Mouse (Mus musculus) liver, embryonic 15.5 days (tissue): ENCODE measurements at regions not wholly inside any gene's neighbourhood (a gene's known extent, or its start where the extent isn't known, plus 50 kb on each side); places are given as distances from the start of the nearest gene placed in this dataset.

Experiments
- ATAC-seq: fragments of 200-750 bp; cut with Nextera tagmentation; 2 replicates; pipeline ENCODE4 v1.8.0; 2017; ENCODE audit warnings: moderate number of reproducible peaks, mild to moderate bottlenecking, moderate library complexity; ENCODE audit not compliant: insufficient read depth
- H3K27ac ChIP-seq: fragments of 300-500 bp; sonication (generic); replicated peaks from 2 replicates; pipeline ENCODE4 v1.5.1; 2015; ENCODE audit warnings: mild to moderate bottlenecking, inconsistent platforms
- H3K27me3 ChIP-seq: fragments of 300-500 bp; sonication (generic); 2 replicates; pipeline ENCODE4 v1.6.1; 2015; ENCODE audit warnings: mild to moderate bottlenecking, inconsistent platforms
- H3K36me3 ChIP-seq: fragments of 300-500 bp; sonication (generic); replicated peaks from 2 replicates; pipeline ENCODE4 v1.6.1; 2015; ENCODE audit warnings: moderate library complexity, mild to moderate bottlenecking, inconsistent platforms
- H3K4me1 ChIP-seq: fragments of 300-500 bp; sonication (generic); replicated peaks from 2 replicates; pipeline ENCODE4 v1.6.1; 2015; ENCODE audit warnings: inconsistent platforms
- H3K4me2 ChIP-seq: fragments of 300-500 bp; sonication (generic); 2 replicates; pipeline ENCODE4 v1.6.1; 2015; ENCODE audit warnings: moderate library complexity, mild to moderate bottlenecking, inconsistent platforms
- H3K4me3 ChIP-seq: fragments of 300-500 bp; sonication (generic); replicated peaks from 2 replicates; pipeline ENCODE4 v1.5.1; 2015; ENCODE audit warnings: mild to moderate bottlenecking, inconsistent platforms
- H3K9ac ChIP-seq: fragments of 300-500 bp; sonication (generic); 2 replicates; pipeline ENCODE4 v1.6.1; 2015; ENCODE audit warnings: moderate library complexity, mild to moderate bottlenecking, inconsistent platforms
- H3K9me3 ChIP-seq: fragments of 300-500 bp; sonication (generic); replicated peaks from 2 replicates; pipeline ENCODE4 v1.6.1; 2016; ENCODE audit warnings: inconsistent platforms
- WGBS: fragments of 180-500 bp; shearing (Covaris S2); methylation state at CpG from one replicate; pipeline ENCODE4 v1.1.7; 2015; ENCODE audit warnings: mixed read lengths; ENCODE audit not compliant: insufficient replicate concordance; 5-methylcytosine and 5-hydroxymethylcytosine counted together

- Histone ChIP-seq H3K4me3 (no peak overlapping the region), H3K4me1 (no peaks in the 10 kb centered on the region), H3K9me3 (no peaks in the 10 kb centered on the region), H3K27ac (no peak overlapping the region), H3K4me2 (no peak overlapping the region), H3K36me3 (no peaks in the 10 kb centered on the region), H3K27me3 (no peaks in the 10 kb centered on the region), H3K9ac (no peak overlapping the region)
- 77% methylated on average over 10 of the region's 10 CpGs for WGBS
- ATAC-seq, result no peak
Measured at GRCm38 (mm10) chr14:98882586-98882985, 111.5 kb downstream of the Rpl36a-ps1 start.

DNA sequence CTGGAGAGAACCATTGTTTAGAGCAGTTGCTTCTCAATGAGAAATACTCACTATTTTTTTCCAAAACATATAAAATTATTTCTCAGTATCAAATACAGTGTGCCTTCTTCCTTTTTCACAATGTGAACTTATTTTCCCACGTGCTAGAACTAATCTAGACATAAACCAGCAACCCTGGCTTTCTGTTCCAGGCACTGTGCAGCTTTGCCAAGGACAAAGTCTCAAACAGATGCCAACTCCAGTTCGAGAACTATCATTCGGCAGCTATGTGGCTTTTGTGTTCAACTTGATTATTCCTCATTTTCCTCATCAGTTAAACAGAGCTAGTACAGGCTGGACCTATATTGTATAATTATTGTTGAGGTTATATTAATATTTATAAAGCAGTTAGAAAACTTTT, 116.2 kb downstream of the Rpl36a-ps1 start:
- Histone ChIP-seq H3K27ac (no peak overlapping the region), H3K36me3 (no peaks in the 10 kb centered on the region), H3K4me2 (no peak overlapping the region), H3K9me3 (no peaks in the 10 kb centered on the region), H3K4me3 (no peak overlapping the region), H3K9ac (no peak overlapping the region), H3K4me1 (no peaks in the 10 kb centered on the region), H3K27me3 (no peaks in the 10 kb centered on the region)
- no peak for ATAC-seq
- WGBS, result 58% methylated on average over 3 of the region's 3 CpGs

DNA sequence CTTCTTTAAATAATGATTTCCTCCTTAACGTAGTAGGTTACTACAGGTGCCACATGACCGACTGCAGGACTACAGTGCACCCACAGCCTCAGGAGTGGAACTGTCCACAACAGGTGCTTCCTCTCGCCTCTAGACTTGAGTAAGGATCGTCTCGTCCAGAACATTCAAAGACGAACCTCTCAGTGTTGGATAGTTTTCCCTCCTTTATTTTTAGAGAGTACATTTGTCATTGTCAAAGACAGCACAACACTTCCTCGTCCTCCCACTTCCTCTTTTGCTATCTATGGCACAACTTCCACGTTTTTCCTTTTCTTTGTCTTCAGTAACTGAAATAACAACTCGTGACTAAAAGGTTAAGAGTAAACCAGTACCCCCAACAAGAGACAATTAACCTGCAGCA, 120.7 kb downstream of the Rpl36a-ps1 start:
- no peak overlapping the region for H3K9ac ChIP-seq
- H3K4me2 ChIP-seq, result no peak overlapping the region
- H3K4me1 ChIP-seq, result no peaks in the 10 kb centered on the region
- H3K4me3 ChIP-seq, result no peak overlapping the region
- no peaks in the 10 kb centered on the region for H3K9me3 ChIP-seq
- no peak for ATAC-seq
- no peaks in the 10 kb centered on the region for H3K36me3 ChIP-seq
- no peak overlapping the region for H3K27ac ChIP-seq
- 16% methylated on average over 9 of the region's 9 CpGs for WGBS
- H3K27me3 ChIP-seq, result no peaks in the 10 kb centered on the region

- no peak overlapping the region for H3K4me3 ChIP-seq
- no peaks in the 10 kb centered on the region for H3K9me3 ChIP-seq
- no peak overlapping the region for H3K9ac ChIP-seq
- no peaks in the 10 kb centered on the region for H3K4me1 ChIP-seq
- H3K36me3 ChIP-seq, result no peaks in the 10 kb centered on the region
- WGBS, result 25% methylated on average over 6 of the region's 6 CpGs
- H3K4me2 ChIP-seq, result 0 out of 2 replicates have a peak overlapping the region, but pooled peaks have one; percentile 13
- H3K27ac ChIP-seq, result no peak overlapping the region
- ATAC-seq, result no peak
- no peaks in the 10 kb centered on the region for H3K27me3 ChIP-seq
Measured at GRCm38 (mm10) chr14:98869888-98870287, 124.2 kb downstream of the Rpl36a-ps1 start.

DNA sequence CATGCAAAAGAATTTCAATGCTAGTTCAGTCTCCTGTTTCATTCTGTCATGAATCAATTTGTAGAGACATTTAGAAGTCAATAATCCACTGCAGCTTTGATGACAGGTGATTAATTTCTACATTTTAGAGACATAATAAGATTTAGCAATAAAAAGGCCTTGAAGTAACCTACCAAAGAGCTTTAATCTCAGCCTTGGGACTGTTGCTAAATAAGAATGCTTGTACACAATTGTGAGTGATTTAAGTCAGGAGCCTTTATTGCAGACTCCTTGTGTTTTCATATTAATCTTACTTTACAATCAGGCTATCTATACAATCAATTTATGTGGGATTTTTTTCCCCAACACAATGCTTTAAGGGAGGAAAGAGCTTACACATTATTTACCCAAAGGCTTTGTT, 127.2 kb downstream of the Rpl36a-ps1 start:
- no peak overlapping the region for H3K27ac ChIP-seq
- H3K27me3 ChIP-seq, result no peaks in the 10 kb centered on the region
- no peaks in the 10 kb centered on the region for H3K4me1 ChIP-seq
- no peak overlapping the region for H3K4me2 ChIP-seq
- H3K36me3 ChIP-seq, result no peaks in the 10 kb centered on the region
- ATAC-seq, result no peak
- H3K4me3 ChIP-seq, result no peak overlapping the region
- no peak overlapping the region for H3K9ac ChIP-seq
- H3K9me3 ChIP-seq, result no peaks in the 10 kb centered on the region

DNA sequence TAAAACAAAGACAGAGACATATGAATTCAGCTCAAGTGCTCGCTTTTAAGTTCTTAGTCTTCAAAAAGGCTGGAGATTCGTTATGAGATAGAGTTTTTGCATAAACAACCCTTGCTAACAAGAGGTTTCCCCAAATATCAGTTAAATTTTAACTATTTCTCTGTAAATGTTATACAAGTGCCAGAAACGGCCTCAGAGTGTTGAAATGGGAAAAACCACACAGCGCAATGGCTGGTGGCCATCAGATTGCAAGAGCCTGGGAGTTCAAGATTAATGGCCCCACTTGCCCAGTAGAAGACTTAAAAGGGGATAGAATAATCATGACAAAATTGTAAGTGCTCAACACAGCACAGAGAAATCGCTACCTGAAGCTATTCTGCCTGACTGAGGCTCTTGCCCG, 130.1 kb downstream of the Rpl36a-ps1 start:
- Histone ChIP-seq H3K27ac (no peak overlapping the region), H3K9me3 (no peaks in the 10 kb centered on the region), H3K4me1 (no peaks in the 10 kb centered on the region), H3K36me3 (no peaks in the 10 kb centered on the region), H3K4me2 (no peak overlapping the region), H3K9ac (no peak overlapping the region), H3K27me3 (no peaks in the 10 kb centered on the region), H3K4me3 (no peak overlapping the region)
- no peak for ATAC-seq
- 59% methylated on average over 6 of the region's 6 CpGs for WGBS

DNA sequence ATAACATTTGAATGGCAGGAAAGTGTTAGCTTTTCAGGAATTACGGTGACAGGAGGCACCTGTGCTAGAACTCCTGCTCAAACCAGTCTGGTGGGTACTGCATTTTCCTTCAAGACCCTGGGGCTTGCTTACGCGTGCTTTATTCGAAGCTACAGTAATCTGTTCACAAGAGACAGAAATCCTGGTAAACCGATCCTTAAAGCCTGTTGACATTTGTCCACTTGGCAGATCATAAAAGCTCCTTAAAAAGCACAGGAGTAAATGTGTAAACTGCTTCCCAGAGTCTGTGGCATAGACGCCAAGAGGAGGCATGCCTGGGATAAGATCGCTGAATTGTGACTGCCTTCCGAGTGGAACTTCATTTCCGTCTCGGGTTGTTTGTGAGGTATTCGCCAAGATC, 130.5 kb downstream of the Rpl36a-ps1 start:
- Histone ChIP-seq H3K4me3 (no peak overlapping the region), H3K9ac (no peak overlapping the region), H3K36me3 (no peaks in the 10 kb centered on the region), H3K27me3 (no peaks in the 10 kb centered on the region), H3K9me3 (no peaks in the 10 kb centered on the region), H3K4me2 (no peak overlapping the region), H3K4me1 (no peaks in the 10 kb centered on the region), H3K27ac (no peak overlapping the region)
- no peak for ATAC-seq
- WGBS, result 84% methylated on average over 11 of the region's 11 CpGs

DNA sequence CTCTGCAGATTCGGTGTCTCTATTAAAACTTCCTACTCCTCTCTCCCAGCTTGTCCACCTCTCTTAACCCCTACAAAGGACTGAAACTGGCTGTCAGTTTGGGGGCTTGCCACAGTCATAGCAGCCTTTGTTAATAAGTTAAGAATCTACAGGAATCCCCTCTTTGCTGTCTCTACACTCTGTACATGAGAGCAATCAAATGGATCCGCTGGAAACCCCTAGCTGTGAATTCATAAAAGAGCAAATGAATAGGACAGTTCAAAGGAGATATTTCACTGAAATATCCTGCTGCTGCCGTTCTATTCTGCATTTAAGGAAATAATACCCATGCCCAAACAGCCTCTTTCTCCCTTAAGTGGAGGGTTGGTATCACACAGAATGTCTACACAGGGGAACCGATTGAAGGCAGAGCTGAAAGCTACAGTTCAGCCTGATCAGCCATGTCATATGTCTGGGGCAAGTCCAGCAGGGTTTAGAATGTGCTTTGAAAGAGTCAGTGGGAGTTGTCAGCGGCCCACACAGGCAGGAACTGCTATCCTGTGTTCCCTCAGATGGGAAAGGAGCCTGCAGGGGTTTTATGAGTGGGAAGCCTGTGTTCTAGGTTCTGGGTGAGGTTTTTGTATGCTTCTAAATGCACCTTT, 131.9 kb downstream of the Rpl36a-ps1 start:
- H3K4me1 ChIP-seq, result no peaks in the 10 kb centered on the region
- no peak overlapping the region for H3K9ac ChIP-seq
- H3K27ac ChIP-seq, result no peak overlapping the region
- H3K36me3 ChIP-seq, result no peaks in the 10 kb centered on the region
- WGBS, result 59% methylated on average over 5 of the region's 5 CpGs
- H3K4me2 ChIP-seq, result no peak overlapping the region
- no peak overlapping the region for H3K4me3 ChIP-seq
- no peaks in the 10 kb centered on the region for H3K9me3 ChIP-seq
- ATAC-seq, result no peak
- no peaks in the 10 kb centered on the region for H3K27me3 ChIP-seq

- ATAC-seq, result no peak
- no peak overlapping the region for H3K27ac ChIP-seq
- no peak overlapping the region for H3K9ac ChIP-seq
- H3K4me3 ChIP-seq, result no peak overlapping the region
- H3K27me3 ChIP-seq, result no peaks in the 10 kb centered on the region
- no peaks in the 10 kb centered on the region for H3K9me3 ChIP-seq
- H3K4me2 ChIP-seq, result no peak overlapping the region
- H3K36me3 ChIP-seq, result no peaks in the 10 kb centered on the region
- H3K4me1 ChIP-seq, result no peaks in the 10 kb centered on the region
- 61% methylated on average over 7 of the region's 7 CpGs for WGBS
Measured at GRCm38 (mm10) chr14:98858801-98859200, 135.3 kb downstream of the Rpl36a-ps1 start.

GRCm38 (mm10) chr14:98848500-98848899, 145.6 kb downstream of the Rpl36a-ps1 start:
- Histone ChIP-seq H3K9me3 (no peaks in the 10 kb centered on the region; the same call in 1 of the 2 replicates), H3K4me3 (no peak overlapping the region), H3K4me2 (no peak overlapping the region), H3K4me1 (no peaks in the 10 kb centered on the region), H3K27me3 (no peaks in the 10 kb centered on the region), H3K27ac (no peak overlapping the region), H3K36me3 (no peaks in the 10 kb centered on the region), H3K9ac (no peak overlapping the region)
- 24% methylated on average over 1 of the region's 1 CpGs for WGBS
- no peak for ATAC-seq

DNA sequence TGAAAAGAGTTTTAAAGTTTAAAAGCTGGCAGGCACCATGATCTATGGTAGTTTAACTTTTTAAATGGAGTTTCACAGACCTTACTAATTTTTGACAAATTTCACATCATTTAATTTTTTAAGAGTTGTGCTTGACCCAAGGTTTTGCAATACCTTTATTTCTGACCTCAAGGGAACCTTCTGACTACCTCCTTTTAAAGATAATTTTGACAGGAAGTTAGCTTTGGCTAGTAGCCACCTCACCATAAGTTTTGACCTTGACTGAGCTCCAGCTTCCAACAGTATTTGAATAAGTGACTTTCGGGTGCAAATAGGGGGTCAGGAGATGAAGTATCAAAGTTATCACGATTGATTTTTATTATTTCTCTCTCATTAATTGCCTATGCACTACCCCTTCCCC, 149.9 kb downstream of the Rpl36a-ps1 start:
- Histone ChIP-seq H3K27ac (no peak overlapping the region), H3K9ac (no peak overlapping the region), H3K4me3 (no peak overlapping the region), H3K4me1 (no peaks in the 10 kb centered on the region), H3K27me3 (no peaks in the 10 kb centered on the region), H3K36me3 (no peaks in the 10 kb centered on the region), H3K4me2 (no peak overlapping the region), H3K9me3 (no peaks in the 10 kb centered on the region)
- ATAC-seq, result no peak
- WGBS, result 60% methylated on average over 2 of the region's 2 CpGs

GRCm38 (mm10) chr14:98834316-98834715, 159.8 kb downstream of the Rpl36a-ps1 start:
- Histone ChIP-seq H3K9me3 (no peaks in the 10 kb centered on the region), H3K36me3 (no peaks in the 10 kb centered on the region), H3K4me1 (no peaks in the 10 kb centered on the region), H3K4me2 (no peak overlapping the region), H3K27me3 (no peaks in the 10 kb centered on the region), H3K4me3 (no peak overlapping the region), H3K27ac (no peak overlapping the region), H3K9ac (no peak overlapping the region)
- no peak for ATAC-seq
- 69% methylated on average over 5 of the region's 5 CpGs for WGBS
